Mouse (Mus musculus): Measurements from ENCODE around the gene Cpz. TPM values are rescaled to one million over a fixed set of nuclear protein-coding genes. Genes with fewer than 3 reads are reported as not detected.

Cpz gene
- polyA plus RNA-seq, 1 experiment from 2014 or later: 4.4 TPM

- Histone ChIP-seq H3K4me3 (ENCODE audit: low read depth, low read length) (no peak overlapping the region), H3K9ac (ENCODE audit: low read depth, low read length) (no peak overlapping the region), H3K27ac (ENCODE audit: low read depth, low read length) (no peak overlapping the region), H3K4me2 (replicated peaks; ENCODE audit: low read depth) (no peak overlapping the region), H3K9me3 (ENCODE audit: control insufficient read depth) (no peaks in the 10 kb centered on the region), H3K27me3 (replicated peaks; ENCODE audit: control insufficient read depth, insufficient read depth, low read length) (no peaks in the 10 kb centered on the region), H3K36me3 (ENCODE audit: control insufficient read depth, insufficient read depth) (no peaks in the 10 kb centered on the region), H3K4me1 (replicated peaks; ENCODE audit: control insufficient read depth, insufficient read depth, low read length) (no peaks in the 10 kb centered on the region)
- 33% methylated on average over 7 of the region's 7 CpGs for WGBS
- no peak; the same call in 1 of the 2 replicates for ATAC-seq
- TF ChIP-seq CTCF (IDR thresholded peaks at IDR 0.05; ENCODE audit: low read depth): no peak
These were observed 20.5 kb downstream of the Cpz start for GRCm38 (mm10) chr5:35505016-35505415.

- Histone ChIP-seq H3K36me3 (ENCODE audit: control insufficient read depth, insufficient read depth) (no peaks in the 10 kb centered on the region), H3K4me1 (replicated peaks; ENCODE audit: control insufficient read depth, insufficient read depth, low read length) (no peaks in the 10 kb centered on the region), H3K4me2 (replicated peaks; ENCODE audit: low read depth) (no peak overlapping the region), H3K9me3 (ENCODE audit: control insufficient read depth) (no peaks in the 10 kb centered on the region), H3K27me3 (replicated peaks; ENCODE audit: control insufficient read depth, insufficient read depth, low read length) (no peaks in the 10 kb centered on the region), H3K4me3 (ENCODE audit: low read depth, low read length) (no peak overlapping the region), H3K9ac (ENCODE audit: low read depth, low read length) (no peak overlapping the region), H3K27ac (ENCODE audit: low read depth, low read length) (no peak overlapping the region)
- WGBS: 25% methylated on average over 7 of the region's 7 CpGs
- ATAC-seq: no peak
- TF ChIP-seq CTCF (IDR thresholded peaks at IDR 0.05; ENCODE audit: low read depth): no peak
These were observed 28.2 kb downstream of the Cpz start for GRCm38 (mm10) chr5:35497344-35497743.

GRCm38 (mm10) chr5:35495989-35496388 is 29.5 kb downstream of the Cpz start:
- Histone ChIP-seq H3K9me3 (ENCODE audit: control insufficient read depth) (no peaks in the 10 kb centered on the region), H3K4me1 (replicated peaks; ENCODE audit: control insufficient read depth, insufficient read depth, low read length) (no peaks in the 10 kb centered on the region), H3K4me3 (ENCODE audit: low read depth, low read length) (no peak overlapping the region), H3K4me2 (replicated peaks; ENCODE audit: low read depth) (no peak overlapping the region), H3K27me3 (replicated peaks; ENCODE audit: control insufficient read depth, insufficient read depth, low read length) (no peaks in the 10 kb centered on the region), H3K27ac (ENCODE audit: low read depth, low read length) (no peak overlapping the region), H3K9ac (ENCODE audit: low read depth, low read length) (no peak overlapping the region), H3K36me3 (ENCODE audit: control insufficient read depth, insufficient read depth) (no peaks in the 10 kb centered on the region)
- no peak for ATAC-seq
- WGBS: 21% methylated on average over 5 of the region's 5 CpGs
- no peak for TF ChIP-seq CTCF (IDR thresholded peaks at IDR 0.05; ENCODE audit: low read depth)

- Histone ChIP-seq H3K9me3 (ENCODE audit: control insufficient read depth) (no peaks in the 10 kb centered on the region), H3K27me3 (replicated peaks; ENCODE audit: control insufficient read depth, insufficient read depth, low read length) (no peaks in the 10 kb centered on the region), H3K9ac (ENCODE audit: low read depth, low read length) (no peak overlapping the region), H3K27ac (ENCODE audit: low read depth, low read length) (no peak overlapping the region), H3K36me3 (ENCODE audit: control insufficient read depth, insufficient read depth) (no peaks in the 10 kb centered on the region), H3K4me3 (ENCODE audit: low read depth, low read length) (no peak overlapping the region), H3K4me2 (replicated peaks; ENCODE audit: low read depth) (no peak overlapping the region), H3K4me1 (replicated peaks; ENCODE audit: control insufficient read depth, insufficient read depth, low read length) (no peaks in the 10 kb centered on the region)
- 44% methylated on average over 8 of the region's 8 CpGs for WGBS
- ATAC-seq: no peak
- TF ChIP-seq CTCF (IDR thresholded peaks at IDR 0.05; ENCODE audit: low read depth): no peak
These were observed 30.6 kb downstream of the Cpz start for GRCm38 (mm10) chr5:35494773-35495390.

GRCm38 (mm10) chr5:35493770-35494169 is 31.7 kb downstream of the Cpz start:
- Histone ChIP-seq H3K4me1 (replicated peaks; ENCODE audit: control insufficient read depth, insufficient read depth, low read length) (no peaks in the 10 kb centered on the region), H3K9ac (ENCODE audit: low read depth, low read length) (no peak overlapping the region), H3K4me2 (replicated peaks; ENCODE audit: low read depth) (no peak overlapping the region), H3K27ac (ENCODE audit: low read depth, low read length) (no peak overlapping the region), H3K4me3 (ENCODE audit: low read depth, low read length) (no peak overlapping the region), H3K27me3 (replicated peaks; ENCODE audit: control insufficient read depth, insufficient read depth, low read length) (no peaks in the 10 kb centered on the region), H3K36me3 (ENCODE audit: control insufficient read depth, insufficient read depth) (no peaks in the 10 kb centered on the region), H3K9me3 (ENCODE audit: control insufficient read depth) (no peaks in the 10 kb centered on the region)
- TF ChIP-seq CTCF (IDR thresholded peaks at IDR 0.05; ENCODE audit: low read depth): no peak
- 28% methylated on average over 12 of the region's 12 CpGs for WGBS
- ATAC-seq: no peak

- no peak for TF ChIP-seq CTCF (IDR thresholded peaks at IDR 0.05; ENCODE audit: low read depth)
- Histone ChIP-seq H3K27me3 (replicated peaks; ENCODE audit: control insufficient read depth, insufficient read depth, low read length) (no peaks in the 10 kb centered on the region), H3K27ac (ENCODE audit: low read depth, low read length) (no peak overlapping the region), H3K36me3 (ENCODE audit: control insufficient read depth, insufficient read depth) (no peaks in the 10 kb centered on the region), H3K4me3 (ENCODE audit: low read depth, low read length) (no peak overlapping the region), H3K9ac (ENCODE audit: low read depth, low read length) (no peak overlapping the region), H3K4me1 (replicated peaks; ENCODE audit: control insufficient read depth, insufficient read depth, low read length) (no peaks in the 10 kb centered on the region), H3K9me3 (ENCODE audit: control insufficient read depth) (no peaks in the 10 kb centered on the region), H3K4me2 (replicated peaks; ENCODE audit: low read depth) (no peak overlapping the region)
- no peak for ATAC-seq
- WGBS: 39% methylated on average over 4 of the region's 4 CpGs
These were observed 46.0 kb downstream of the Cpz start for GRCm38 (mm10) chr5:35479521-35479920.

- Histone ChIP-seq H3K9ac (ENCODE audit: low read depth, low read length) (no peak overlapping the region), H3K4me3 (ENCODE audit: low read depth, low read length) (no peak overlapping the region), H3K27me3 (replicated peaks; ENCODE audit: control insufficient read depth, insufficient read depth, low read length) (no peaks in the 10 kb centered on the region), H3K4me2 (replicated peaks; ENCODE audit: low read depth) (no peak overlapping the region), H3K36me3 (ENCODE audit: control insufficient read depth, insufficient read depth) (no peaks in the 10 kb centered on the region), H3K9me3 (ENCODE audit: control insufficient read depth) (no peaks in the 10 kb centered on the region), H3K27ac (ENCODE audit: low read depth, low read length) (no peak overlapping the region), H3K4me1 (replicated peaks; ENCODE audit: control insufficient read depth, insufficient read depth, low read length) (no peaks in the 10 kb centered on the region)
- no peak for ATAC-seq
- whole genome bisulfite sequencing: 42% methylated on average over 6 of the region's 6 CpGs
- TF ChIP-seq CTCF (IDR thresholded peaks at IDR 0.05; ENCODE audit: low read depth): peak; percentile 70
These were observed 50.3 kb downstream of the Cpz start for GRCm38 (mm10) chr5:35475236-35475635.
